Comparison of ENCODE assay signal across 8 mouse cellular contexts in genomic region chr11:89302816-89303180, GRCm38 (mm10). TPM values are rescaled to one million over a fixed set of nuclear protein-coding genes. Genes with fewer than 3 reads are reported as not detected.
A peak's percentile ranks its signal among the peaks of the same experiment; 100 is the strongest.
DNase-seq lines count a peak whose midpoint lies in the region; ATAC-seq and TF ChIP-seq lines count a peak whose summit lies in the region.

No protein-coding gene starts in this region.

- peak overlapping the region; percentile 71 for H3K9ac ChIP-seq in embryonic facial prominence, embryonic 11.5 days (replicated peaks; ENCODE audit: low read length)
- H3K9ac ChIP-seq in heart, adult 2 months (ENCODE audit: low read depth, low read length) = peak overlapping the region; percentile 33
- peak overlapping the region; percentile 56 for H3K9ac ChIP-seq in limb, embryonic 11.5 days (ENCODE audit: low read length)
- H3K9ac ChIP-seq in midbrain, embryonic 14.5 days (replicated peaks; ENCODE audit: low read length) = peak overlapping the region; percentile 66
- H3K9ac ChIP-seq in stomach, embryonic 16.5 days (ENCODE audit: low read length) = peak overlapping the region; percentile 72

- intact Hi-C loops in heart, adult 2 months (cut with DNase I) = loop anchor here (1.0 to 10.0 kb wide), 4 partner anchors 137 to 318 kb away; no protein-coding TSS in a partner anchor

- TF ChIP-seq CTCF in heart, adult 2 months (IDR thresholded peaks at IDR 0.05) = no peak
- TF ChIP-seq CTCF in kidney, adult 2 months (conservative IDR thresholded peaks at IDR 0.05; ENCODE audit: insufficient read depth, insufficient read length, low read depth, low read length) = no peak

- H3K27me3 ChIP-seq in embryonic facial prominence, embryonic 11.5 days (ENCODE audit: control insufficient read depth, insufficient read depth, low read length) = peaks cover 8% of the 10 kb centered on the region
- H3K27me3 ChIP-seq in heart, adult 2 months (ENCODE audit: control insufficient read depth, insufficient read depth, low read length) = peaks cover 18% of the 10 kb centered on the region
- H3K27me3 ChIP-seq in kidney, adult 2 months (replicated peaks; ENCODE audit: control insufficient read depth, insufficient read depth, low read length) = peaks cover 4% of the 10 kb centered on the region
- peaks cover 19% of the 10 kb centered on the region for H3K27me3 ChIP-seq in limb, embryonic 11.5 days (ENCODE audit: control insufficient read depth, insufficient read depth, low read length)
- no peaks in the 10 kb centered on the region; the same call in 1 of the 2 replicates for H3K27me3 ChIP-seq in midbrain, embryonic 14.5 days (ENCODE audit: control insufficient read depth, insufficient read depth, low read length)
- H3K27me3 ChIP-seq in stomach, embryonic 16.5 days (ENCODE audit: control insufficient read depth, insufficient read depth, low read length) = peaks cover 25% of the 10 kb centered on the region

- H3K36me3 ChIP-seq in embryonic facial prominence, embryonic 11.5 days (replicated peaks; ENCODE audit: control insufficient read depth, insufficient read depth, low read depth, low read length) = no peaks in the 10 kb centered on the region
- H3K36me3 ChIP-seq in heart, adult 2 months (ENCODE audit: control insufficient read depth, insufficient read depth, low read length) = no peaks in the 10 kb centered on the region
- H3K36me3 ChIP-seq in kidney, adult 2 months (ENCODE audit: control insufficient read depth, insufficient read depth, low read length) = no peaks in the 10 kb centered on the region
- H3K36me3 ChIP-seq in limb, embryonic 11.5 days (ENCODE audit: control insufficient read depth, insufficient read depth, low read length) = no peaks in the 10 kb centered on the region
- no peaks in the 10 kb centered on the region for H3K36me3 ChIP-seq in midbrain, embryonic 14.5 days (ENCODE audit: control insufficient read depth, insufficient read depth, low read length)
- no peaks in the 10 kb centered on the region for H3K36me3 ChIP-seq in stomach, embryonic 16.5 days (ENCODE audit: control insufficient read depth, insufficient read depth, low read length)

- no peaks in the 10 kb centered on the region for H3K4me1 ChIP-seq in embryonic facial prominence, embryonic 11.5 days (ENCODE audit: control insufficient read depth, insufficient read depth, low read length)
- H3K4me1 ChIP-seq in heart, adult 2 months (ENCODE audit: control insufficient read depth, insufficient read depth, low read length) = no peaks in the 10 kb centered on the region
- 0 out of 2 replicates have a peak, but pooled peaks cover 2% of the 10 kb centered on the region for H3K4me1 ChIP-seq in kidney, adult 2 months (ENCODE audit: control insufficient read depth, insufficient read depth, low read length)
- H3K4me1 ChIP-seq in limb, embryonic 11.5 days (ENCODE audit: control insufficient read depth, insufficient read depth, low read length) = peaks cover 9% of the 10 kb centered on the region
- H3K4me1 ChIP-seq in midbrain, embryonic 14.5 days (ENCODE audit: control insufficient read depth, insufficient read depth, low read length) = peaks cover 12% of the 10 kb centered on the region
- peaks cover 10% of the 10 kb centered on the region for H3K4me1 ChIP-seq in stomach, embryonic 16.5 days (ENCODE audit: control insufficient read depth, insufficient read depth, low read length)

- no peak for TF ChIP-seq POLR2A in heart, adult 2 months (IDR thresholded peaks at IDR 0.05; ENCODE audit: insufficient read depth, low read depth, low read length)
- TF ChIP-seq POLR2A in kidney, adult 2 months (IDR thresholded peaks at IDR 0.05; ENCODE audit: low read depth, low read length) = no peak

- TF ChIP-seq EP300 in heart, adult 2 months (IDR thresholded peaks at IDR 0.05; ENCODE audit: insufficient read depth, low read depth, low read length) = no peak

- H3K9me3 ChIP-seq in embryonic facial prominence, embryonic 11.5 days (replicated peaks; ENCODE audit: control insufficient read depth, low read length) = 0 out of 2 replicates have a peak, but pooled peaks cover 3% of the 10 kb centered on the region
- H3K9me3 ChIP-seq in limb, embryonic 11.5 days (ENCODE audit: control insufficient read depth, low read length) = no peaks in the 10 kb centered on the region
- no peaks in the 10 kb centered on the region for H3K9me3 ChIP-seq in midbrain, embryonic 14.5 days (ENCODE audit: control insufficient read depth, low read length)
- H3K9me3 ChIP-seq in stomach, embryonic 16.5 days (replicated peaks; ENCODE audit: control insufficient read depth, low read length) = peaks cover 7% of the 10 kb centered on the region

- peak; percentile 77 for DNase-seq in adrenal gland, postnatal 10 days
- DNase-seq in embryonic facial prominence, embryonic 11.5 days (ENCODE audit: low spot score) = peak; percentile 67
- DNase-seq in heart, adult 2 months = peak; percentile 72 to 73
- peak; percentile 52 for DNase-seq in kidney, adult 2 months
- peak; percentile 71 for DNase-seq in limb, embryonic 11.5 days (ENCODE audit: low spot score)
- DNase-seq in midbrain, embryonic 14.5 days = peak; percentile 82
- no peak for DNase-seq in spleen, postnatal 36 days (ENCODE audit: low spot score in 2 of 2)

- H3K79me2 ChIP-seq in heart, adult 2 months (replicated peaks; ENCODE audit: control insufficient read depth, insufficient read depth, low read length) = no peaks in the 10 kb centered on the region

- peak; percentile 53; the same call in 1 of the 2 replicates for ATAC-seq in embryonic facial prominence, embryonic 11.5 days (replicated peaks; ENCODE audit: insufficient number of reproducible peaks, low FRiP score, low TSS enrichment, low read depth)
- no peak for ATAC-seq in limb, embryonic 11.5 days (ENCODE audit: insufficient number of reproducible peaks, low FRiP score, low TSS enrichment, low read depth)
- peak; percentile 49 for ATAC-seq in midbrain, embryonic 14.5 days (ENCODE audit: low FRiP score, low TSS enrichment)
- peak; percentile 54 for ATAC-seq in stomach, embryonic 16.5 days (ENCODE audit: insufficient read depth, low FRiP score)

- WGBS in embryonic facial prominence, embryonic 11.5 days = under 1% methylated on average over 21 of the region's 29 CpGs
- WGBS in heart, adult 2 months = 0% methylated on average over 16 of the region's 29 CpGs
- 1% methylated on average over 29 of the region's 29 CpGs for WGBS in kidney, adult 2 months
- WGBS in limb, embryonic 11.5 days = under 1% methylated on average over 19 of the region's 29 CpGs
- under 1% methylated on average over 27 of the region's 29 CpGs for WGBS in midbrain, embryonic 14.5 days
- WGBS in stomach, embryonic 16.5 days = 0% methylated on average over 27 of the region's 29 CpGs

- H3K27ac ChIP-seq in embryonic facial prominence, embryonic 11.5 days (replicated peaks; ENCODE audit: low read depth, low read length) = no peak overlapping the region
- no peak overlapping the region for H3K27ac ChIP-seq in heart, adult 2 months
- no peak overlapping the region for H3K27ac ChIP-seq in kidney, adult 2 months (ENCODE audit: insufficient read depth, low read depth, low read length)
- H3K27ac ChIP-seq in limb, embryonic 11.5 days (replicated peaks; ENCODE audit: low read depth, low read length) = no peak overlapping the region
- H3K27ac ChIP-seq in midbrain, embryonic 14.5 days (replicated peaks; ENCODE audit: low read depth, low read length) = peak overlapping the region; percentile 87
- peak overlapping the region; percentile 58 for H3K27ac ChIP-seq in stomach, embryonic 16.5 days (ENCODE audit: low read length)

- peak overlapping the region; percentile 96 for H3K4me2 ChIP-seq in embryonic facial prominence, embryonic 11.5 days (ENCODE audit: low read depth, low read length)
- peak overlapping the region; percentile 95 for H3K4me2 ChIP-seq in limb, embryonic 11.5 days (ENCODE audit: low read depth, severe bottlenecking)
- peak overlapping the region; percentile 95 for H3K4me2 ChIP-seq in midbrain, embryonic 14.5 days (ENCODE audit: low read length)
- H3K4me2 ChIP-seq in stomach, embryonic 16.5 days (ENCODE audit: low read depth, low read length) = peak overlapping the region; percentile 87

- H3K4me3 ChIP-seq in embryonic facial prominence, embryonic 11.5 days (ENCODE audit: low read depth, low read length) = peak overlapping the region; percentile 63
- peak overlapping the region; percentile 56 for H3K4me3 ChIP-seq in heart, adult 2 months
- peak overlapping the region; percentile 51; the same call in 1 of the 2 replicates for H3K4me3 ChIP-seq in kidney, adult 2 months (ENCODE audit: insufficient read depth, low read depth, low read length)
- peak overlapping the region; percentile 55 for H3K4me3 ChIP-seq in limb, embryonic 11.5 days (ENCODE audit: low read depth, low read length)
- H3K4me3 ChIP-seq in midbrain, embryonic 14.5 days (replicated peaks; ENCODE audit: low read depth, low read length) = peak overlapping the region; percentile 65
- peak overlapping the region; percentile 59 for H3K4me3 ChIP-seq in stomach, embryonic 16.5 days (replicated peaks; ENCODE audit: low read length)

RNA-seq across cellular contexts. Expression of gene Nog, which starts 0.7 kb away (rescaled TPM):
- total RNA-seq in adrenal gland, postnatal 10 days (2021) = under 1 TPM; 0.91 to 0.96 TPM
- polyA plus RNA-seq in embryonic facial prominence, embryonic 11.5 days (2014; fragmentation: Nextera tagmentation; extraction: Ambion mirVana) = 3.0 and 3.4 TPM in 2 replicates
- total RNA-seq in heart, adult 2 months (2021) = under 1 TPM; 0.18 to 0.20 TPM
- polyA plus RNA-seq in heart, adult 2 months (2012; rRNA removed) = 0.18 and 0.39 TPM in 2 replicates
- polyA plus RNA-seq in kidney, adult 2 months (2012; rRNA removed) = 0.66 and 1.1 TPM in 2 replicates
- 2.4 and 2.6 TPM in 2 replicates for polyA plus RNA-seq in limb, embryonic 11.5 days (2014; fragmentation: Nextera tagmentation; extraction: Ambion mirVana)
- 4.3 and 5.2 TPM in 2 replicates for polyA plus RNA-seq in midbrain, embryonic 14.5 days (2014; fragmentation: Nextera tagmentation; extraction: Ambion mirVana)
- 0.52 and 1.1 TPM in 2 replicates for polyA plus RNA-seq in stomach, embryonic 16.5 days (2015; fragmentation: Nextera tagmentation; extraction: Ambion mirVana)

Comparison
In these comparisons a context has a peak if more than half of its experiments do, and no peak if none do; other contexts are left out.
1. DNase-seq: peak in adrenal gland, postnatal 10 days (single experiment), embryonic facial prominence, embryonic 11.5 days (single experiment), heart, adult 2 months (2 of 2), kidney, adult 2 months (single experiment), limb, embryonic 11.5 days (single experiment) and midbrain, embryonic 14.5 days (single experiment); none in spleen, postnatal 36 days (0 of 2).
2. H3K27ac ChIP-seq: peak in midbrain, embryonic 14.5 days (single experiment) and stomach, embryonic 16.5 days (single experiment); none in embryonic facial prominence, embryonic 11.5 days (single experiment), heart, adult 2 months (single experiment), kidney, adult 2 months (single experiment) and limb, embryonic 11.5 days (single experiment).
3. Peak in every context shown above with its lines, with median percentiles within 50 percentile points of each other: H3K4me2 ChIP-seq, H3K4me3 ChIP-seq and H3K9ac ChIP-seq.